Mouse (Mus musculus) Muller cell, postnatal 12 days (primary cell): ENCODE measurements at regions not wholly inside any gene's neighbourhood (a gene's known extent, or its start where the extent isn't known, plus 50 kb on each side); places are given as distances from the start of the nearest gene placed in this dataset.

ENCODE experiments used
- DNase-seq: peaks from one replicate; pipeline ENCODE4 v3.0.0-alpha.2; 2015; ENCODE audit errors: inconsistent ontology term

GRCm38 (mm10) chr9:43981376-43981775, 61.8 kb upstream of the Thy1 start:
- no peak for DNase-seq

DNA sequence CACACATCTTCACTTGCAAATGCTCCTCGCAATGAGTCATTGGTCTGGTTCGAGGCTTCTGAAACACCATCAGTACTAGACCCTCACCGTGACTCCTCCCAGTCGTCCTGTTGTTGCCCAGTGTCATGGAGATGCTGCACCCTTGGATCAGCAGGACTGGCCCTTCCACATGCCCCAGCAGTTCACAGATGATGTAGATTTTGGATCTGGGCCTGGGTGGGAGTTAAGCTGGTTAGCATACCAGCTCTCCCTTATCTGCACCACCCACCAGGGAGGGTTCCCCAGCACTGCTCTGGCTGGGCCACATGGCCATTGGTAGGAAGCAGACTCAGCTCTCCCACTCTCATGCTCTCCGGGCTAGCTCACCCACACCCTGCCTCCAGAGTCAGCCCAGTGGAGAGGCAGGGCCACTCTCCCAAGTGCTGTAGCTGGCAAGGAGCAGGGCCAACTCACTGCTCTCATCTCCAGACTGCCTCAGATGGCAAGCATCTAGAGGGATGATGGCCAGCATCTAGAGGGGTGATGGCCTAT, 60.8 kb upstream of the Thy1 start:
- peak; percentile 50 for DNase-seq

- no peak for DNase-seq
These were observed 60.0 kb upstream of the Thy1 start for GRCm38 (mm10) chr9:43983220-43983619.

DNA sequence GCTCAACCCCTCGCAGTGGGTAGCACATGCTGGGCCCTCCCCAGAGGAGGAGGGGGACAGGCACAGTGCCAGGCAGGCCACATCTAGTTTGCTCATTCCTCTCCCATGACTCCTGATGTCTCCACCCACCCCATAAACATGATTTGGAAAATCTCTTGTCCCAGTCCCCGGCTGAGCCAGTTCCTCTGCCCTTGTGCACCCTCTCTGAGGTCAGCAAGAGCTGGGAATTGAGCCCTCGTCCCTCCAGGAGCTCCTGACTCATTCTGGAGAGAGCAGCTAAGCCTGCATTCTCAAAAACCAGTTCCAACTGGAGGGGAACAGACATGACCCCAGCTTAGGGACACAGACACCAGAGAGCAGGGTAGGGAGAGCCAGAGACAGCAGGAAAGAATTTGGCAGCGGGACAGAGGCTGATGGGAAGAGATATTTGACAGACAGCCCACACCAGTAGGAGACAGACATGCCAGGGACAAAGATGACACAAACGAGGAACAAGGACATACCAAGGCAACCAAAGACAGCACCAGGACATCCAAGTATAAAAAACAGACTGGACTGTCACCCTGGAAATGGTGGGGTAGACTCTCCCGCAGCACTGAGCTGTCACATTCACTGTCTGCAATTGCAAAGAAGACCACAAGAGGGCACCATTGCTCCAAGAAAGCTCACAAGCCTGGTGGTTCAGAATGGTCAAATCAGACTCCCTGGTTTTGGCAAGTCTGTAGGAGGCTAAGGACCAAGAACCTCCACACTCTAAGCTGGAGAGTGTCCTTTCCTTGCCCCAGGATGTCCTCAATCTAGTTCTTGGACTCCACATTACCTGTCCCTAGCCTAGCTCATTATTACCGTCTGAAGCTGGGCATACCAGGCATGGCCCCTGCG, 58.8 kb upstream of the Thy1 start:
- peak; percentile 96 for DNase-seq

- DNase-seq: no peak
These were observed 55.2 kb upstream of the Thy1 start for GRCm38 (mm10) chr9:43987957-43988356.

DNA sequence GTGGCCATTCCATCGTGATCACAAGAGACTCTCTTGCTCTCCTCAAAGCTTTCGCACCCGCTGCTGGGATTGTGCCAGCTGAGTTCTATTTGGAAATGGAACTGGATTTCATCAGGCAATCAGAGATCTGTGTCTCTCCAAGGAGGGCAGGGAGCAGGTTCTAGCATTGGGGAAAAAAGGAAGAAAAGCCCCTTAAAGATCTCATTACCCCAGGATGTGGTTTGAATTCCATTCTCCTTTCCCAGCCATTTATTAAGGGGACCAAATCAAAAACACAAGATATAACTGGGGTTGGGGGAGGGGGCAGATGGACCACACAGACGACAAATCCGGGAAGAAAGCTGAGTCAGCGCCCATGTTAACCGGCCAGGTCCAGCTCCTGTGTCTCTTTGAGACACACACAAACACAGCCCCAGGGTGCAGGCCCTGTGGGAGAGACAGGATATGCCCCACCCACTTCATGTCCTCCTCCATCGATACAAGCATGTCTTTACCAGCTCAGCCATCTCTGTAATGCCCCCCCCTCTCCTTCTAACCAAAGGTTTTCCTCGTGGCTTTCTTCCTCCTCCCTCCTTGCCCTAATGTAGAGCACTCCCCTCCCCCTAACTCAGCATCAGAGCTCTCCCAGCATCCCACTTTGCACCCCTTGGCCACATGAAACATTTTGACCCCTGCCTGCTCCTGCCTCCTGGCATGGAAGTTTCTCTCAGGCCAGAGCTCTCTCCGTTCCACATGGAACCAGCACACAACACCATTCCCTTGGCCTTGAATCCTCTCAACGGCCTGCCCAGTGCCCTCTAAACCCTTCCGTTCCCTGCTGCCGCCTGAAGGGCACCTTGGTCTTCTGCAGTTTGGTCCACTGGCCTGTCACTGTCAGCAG, 54.0 kb upstream of the Thy1 start:
- peak; percentile 70 for DNase-seq

DNA sequence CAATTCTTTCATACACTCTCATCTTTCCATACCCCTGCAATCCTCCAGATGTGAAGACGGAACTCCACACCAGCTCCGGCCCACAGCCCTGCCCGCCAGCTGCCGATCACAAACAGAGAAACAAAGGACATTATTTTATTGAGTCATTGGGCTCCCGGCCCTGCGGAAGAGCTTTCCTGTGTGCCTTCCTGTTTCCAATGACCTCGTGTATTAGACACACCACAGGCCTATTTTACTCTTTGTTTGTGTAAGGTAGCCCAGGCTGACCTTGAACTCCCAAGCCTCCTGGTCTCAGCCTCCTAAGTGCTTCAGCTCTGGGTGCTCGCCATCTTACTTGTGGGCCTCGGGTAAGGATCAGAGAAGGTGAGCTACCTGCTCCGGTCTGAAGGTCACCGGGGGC, 53.1 kb upstream of the Thy1 start:
- DNase-seq: no peak

- DNase-seq: no peak
These were observed 49.8 kb upstream of the Thy1 start for GRCm38 (mm10) chr9:43993221-43993976.
